Mouse (Mus musculus) stomach, embryonic 15.5 days (tissue): ENCODE measurements around the gene Pdcd6. TPM values are rescaled to one million over a fixed set of nuclear protein-coding genes. Genes with fewer than 3 reads are reported as not detected.

Experiments
- ATAC-seq: fragments of 200-750 bp; cut with Nextera tagmentation; 2 replicates; pipeline ENCODE4 v1.8.0; 2017; ENCODE audit warnings: low read depth, moderate number of reproducible peaks, moderate TSS enrichment; ENCODE audit not compliant: insufficient read depth, low FRiP score
- H3K27ac ChIP-seq: fragments of 300-500 bp; sonication (generic); 2 replicates; pipeline ENCODE4 v1.5.1; 2015; ENCODE audit warnings: mild to moderate bottlenecking, inconsistent platforms
- H3K27me3 ChIP-seq: fragments of 300-500 bp; sonication (generic); replicated peaks from 2 replicates; pipeline ENCODE4 v1.6.1; 2015; ENCODE audit warnings: inconsistent platforms
- H3K36me3 ChIP-seq: fragments of 300-500 bp; sonication (generic); 2 replicates; pipeline ENCODE4 v1.6.1; 2015; ENCODE audit warnings: inconsistent platforms
- H3K4me1 ChIP-seq: fragments of 300-500 bp; sonication (generic); 2 replicates; pipeline ENCODE4 v1.6.1; 2015; ENCODE audit warnings: inconsistent platforms
- H3K4me2 ChIP-seq: fragments of 300-500 bp; sonication (generic); 2 replicates; pipeline ENCODE4 v1.6.1; 2015; ENCODE audit warnings: mild to moderate bottlenecking, inconsistent platforms
- H3K4me3 ChIP-seq: fragments of 300-500 bp; sonication (generic); replicated peaks from 2 replicates; pipeline ENCODE4 v1.5.1; 2015; ENCODE audit warnings: inconsistent platforms
- H3K9ac ChIP-seq: fragments of 300-500 bp; sonication (generic); 2 replicates; pipeline ENCODE4 v1.6.1; 2015; ENCODE audit warnings: inconsistent platforms
- H3K9me3 ChIP-seq: fragments of 300-500 bp; sonication (generic); 2 replicates; pipeline ENCODE4 v1.6.1; 2016; ENCODE audit warnings: inconsistent platforms
- WGBS: fragments of 180-500 bp; shearing (Covaris S2); methylation state at CpG from one replicate; pipeline ENCODE4 v1.1.7; 2015; 5-methylcytosine and 5-hydroxymethylcytosine counted together
- polyA plus RNA-seq: library from polyadenylated mRNA; unstranded; fragments of >200 nt; fragmentation: Nextera tagmentation; extraction: Ambion mirVana; gene quantifications from 2 replicates; pipeline ENCODE4 v1.2.1, GENCODE M21; 2015

The Pdcd6 gene
- polyA plus RNA-seq, 1 experiment from 2014 or later, result 150 TPM

- no peak overlapping the region for H3K4me3 ChIP-seq
- 94% methylated on average over 3 of the region's 3 CpGs for WGBS
Measured at GRCm38 (mm10) chr13:74314616-74315015, 2.8 kb downstream of the Pdcd6 start.

GRCm38 (mm10) chr13:74305780-74306179, 11.6 kb downstream of the Pdcd6 start:
- H3K36me3 ChIP-seq, result peaks cover 35% of the 10 kb centered on the region
- WGBS, result 92% methylated on average over 1 of the region's 1 CpGs

More at GRCm38 (mm10) chr13:74314616-74315015, 2.8 kb downstream of the Pdcd6 start:
- H3K27ac ChIP-seq, result no peak overlapping the region
- peaks cover 11% of the 10 kb centered on the region; the same call in 1 of the 2 replicates for H3K4me1 ChIP-seq
- no peak for ATAC-seq
- H3K9me3 ChIP-seq, result no peaks in the 10 kb centered on the region
- no peak overlapping the region for H3K9ac ChIP-seq
- no peaks in the 10 kb centered on the region for H3K27me3 ChIP-seq
- H3K4me2 ChIP-seq, result no peak overlapping the region
- H3K36me3 ChIP-seq, result peaks cover 16% of the 10 kb centered on the region

GRCm38 (mm10) chr13:74305380-74305779, 12.0 kb downstream of the Pdcd6 start:
- WGBS, result 91% methylated on average over 6 of the region's 6 CpGs
- Histone ChIP-seq H3K4me2 (no peak overlapping the region), H3K9ac (no peak overlapping the region), H3K36me3 (peaks cover 31% of the 10 kb centered on the region), H3K27me3 (no peaks in the 10 kb centered on the region), H3K4me1 (no peaks in the 10 kb centered on the region), H3K4me3 (no peak overlapping the region), H3K27ac (no peak overlapping the region), H3K9me3 (no peaks in the 10 kb centered on the region)
- ATAC-seq, result no peak

More at GRCm38 (mm10) chr13:74305780-74306179, 11.6 kb downstream of the Pdcd6 start:
- Histone ChIP-seq H3K4me2 (no peak overlapping the region), H3K9me3 (no peaks in the 10 kb centered on the region), H3K27ac (no peak overlapping the region), H3K4me1 (no peaks in the 10 kb centered on the region), H3K9ac (no peak overlapping the region), H3K27me3 (no peaks in the 10 kb centered on the region), H3K4me3 (no peak overlapping the region)
- ATAC-seq, result no peak

- Histone ChIP-seq H3K36me3 (peaks cover 17% of the 10 kb centered on the region), H3K4me2 (no peak overlapping the region), H3K9me3 (no peaks in the 10 kb centered on the region), H3K9ac (no peak overlapping the region), H3K4me1 (no peaks in the 10 kb centered on the region), H3K27ac (no peak overlapping the region), H3K27me3 (no peaks in the 10 kb centered on the region), H3K4me3 (no peak overlapping the region)
- ATAC-seq, result no peak
- 76% methylated on average over 10 of the region's 10 CpGs for WGBS
Measured at GRCm38 (mm10) chr13:74302050-74303037, 15.0 kb downstream of the Pdcd6 start.

GRCm38 (mm10) chr13:74301607-74301984, 15.8 kb downstream of the Pdcd6 start:
- Histone ChIP-seq H3K27ac (no peak overlapping the region), H3K4me2 (no peak overlapping the region), H3K4me1 (no peaks in the 10 kb centered on the region), H3K4me3 (no peak overlapping the region), H3K27me3 (no peaks in the 10 kb centered on the region), H3K36me3 (peaks cover 16% of the 10 kb centered on the region), H3K9me3 (no peaks in the 10 kb centered on the region), H3K9ac (no peak overlapping the region)
- peak; percentile 30; the same call in 1 of the 2 replicates for ATAC-seq
- 69% methylated on average over 6 of the region's 6 CpGs for WGBS

GRCm38 (mm10) chr13:74300925-74301606, 16.3 kb downstream of the Pdcd6 start:
- ATAC-seq, result peak; percentile 70; the same call in 1 of the 2 replicates
- H3K4me2 ChIP-seq, result no peak overlapping the region
- H3K9ac ChIP-seq, result no peak overlapping the region
- WGBS, result 44% methylated on average over 4 of the region's 4 CpGs
- H3K27me3 ChIP-seq, result no peaks in the 10 kb centered on the region
- H3K27ac ChIP-seq, result no peak overlapping the region
- H3K9me3 ChIP-seq, result no peaks in the 10 kb centered on the region
- no peaks in the 10 kb centered on the region for H3K4me1 ChIP-seq
- H3K4me3 ChIP-seq, result no peak overlapping the region
- peaks cover 14% of the 10 kb centered on the region for H3K36me3 ChIP-seq

GRCm38 (mm10) chr13:74296376-74296775, 21.0 kb downstream of the Pdcd6 start:
- WGBS, result 66% methylated on average over 7 of the region's 7 CpGs
- Histone ChIP-seq H3K36me3 (no peaks in the 10 kb centered on the region), H3K4me1 (0 out of 2 replicates have a peak, but pooled peaks cover 3% of the 10 kb centered on the region), H3K27ac (no peak overlapping the region), H3K9me3 (no peaks in the 10 kb centered on the region), H3K4me2 (no peak overlapping the region), H3K27me3 (peaks cover 10% of the 10 kb centered on the region; the same call in 1 of the 2 replicates), H3K4me3 (no peak overlapping the region), H3K9ac (no peak overlapping the region)
- no peak for ATAC-seq

- Histone ChIP-seq H3K36me3 (no peaks in the 10 kb centered on the region), H3K9ac (no peak within 1 kb of the TSS), H3K9me3 (no peaks in the 10 kb centered on the region), H3K4me1 (0 out of 2 replicates have a peak, but pooled peaks cover 3% of the 10 kb centered on the region), H3K4me2 (peak within 1 kb of the TSS; percentile 55), H3K27me3 (peaks cover 10% of the 10 kb centered on the region; the same call in 1 of the 2 replicates), H3K4me3 (peak within 1 kb of the TSS; percentile 24), H3K27ac (no peak within 1 kb of the TSS)
- under 1% methylated on average over 27 of the region's 27 CpGs for WGBS
- no peak; the same call in 1 of the 2 replicates for ATAC-seq
Measured at GRCm38 (mm10) chr13:74292167-74292566, 25.2 kb downstream of the Pdcd6 start, which contains the start of gene Ahrr. Gene Ahrr (minus strand): TSS chr13:74292331.

- no peak overlapping the region for H3K9ac ChIP-seq
- H3K4me2 ChIP-seq, result no peak overlapping the region
- H3K4me1 ChIP-seq, result 0 out of 2 replicates have a peak, but pooled peaks cover 3% of the 10 kb centered on the region
- H3K27me3 ChIP-seq, result peaks cover 10% of the 10 kb centered on the region; the same call in 1 of the 2 replicates
- no peak for ATAC-seq
- H3K36me3 ChIP-seq, result no peaks in the 10 kb centered on the region
- H3K4me3 ChIP-seq, result no peak overlapping the region
- no peaks in the 10 kb centered on the region for H3K9me3 ChIP-seq
- 84% methylated on average over 5 of the region's 5 CpGs for WGBS
- H3K27ac ChIP-seq, result no peak overlapping the region
Measured at GRCm38 (mm10) chr13:74289646-74290045, 27.7 kb downstream of the Pdcd6 start.

GRCm38 (mm10) chr13:74282299-74282698, 35.1 kb downstream of the Pdcd6 start:
- no peaks in the 10 kb centered on the region for H3K4me1 ChIP-seq
- H3K4me2 ChIP-seq, result no peak overlapping the region
- no peaks in the 10 kb centered on the region for H3K27me3 ChIP-seq
- H3K9me3 ChIP-seq, result no peaks in the 10 kb centered on the region
- no peak overlapping the region for H3K9ac ChIP-seq
- ATAC-seq, result no peak
- H3K4me3 ChIP-seq, result no peak overlapping the region
- 82% methylated on average over 1 of the region's 2 CpGs for WGBS
- H3K36me3 ChIP-seq, result no peaks in the 10 kb centered on the region
- H3K27ac ChIP-seq, result no peak overlapping the region

- no peaks in the 10 kb centered on the region for H3K36me3 ChIP-seq
Measured at GRCm38 (mm10) chr13:74275726-74276125, 41.7 kb downstream of the Pdcd6 start.

More at GRCm38 (mm10) chr13:74275726-74276125, 41.7 kb downstream of the Pdcd6 start:
- no peak overlapping the region for H3K4me2 ChIP-seq
- H3K9ac ChIP-seq, result no peak overlapping the region
- no peak overlapping the region for H3K4me3 ChIP-seq
- no peak overlapping the region for H3K27ac ChIP-seq
- H3K4me1 ChIP-seq, result no peaks in the 10 kb centered on the region
- no peak for ATAC-seq
- WGBS, result 72% methylated on average over 4 of the region's 4 CpGs
- no peaks in the 10 kb centered on the region for H3K9me3 ChIP-seq
- H3K27me3 ChIP-seq, result no peaks in the 10 kb centered on the region
